22 mouse cellular contexts compared by ENCODE assay signal in genomic region chr11:62522283-62522682, GRCm38 (mm10).
"Had no signal": no experiment of that assay in that cellular context is flagged by ENCODE, and none has a peak within 500 bp of the region (broad histone marks: within the 10 kb centered on the region; RNA-seq: fewer than 3 reads in every experiment).

No protein-coding gene starts in this region.

- H3K36me3 ChIP-seq: heart, embryonic 15.5 days had no signal

- H3K4me3 ChIP-seq: heart, embryonic 13.5 days; heart, embryonic 15.5 days; hindbrain, embryonic 13.5 days; hindbrain, embryonic 15.5 days; limb, embryonic 13.5 days; limb, embryonic 15.5 days; liver, embryonic 12.5 days had no signal

- DNase-seq: gastrocnemius, postnatal 14 days; gastrocnemius, postnatal 36 days; heart, adult 18-20 months; heart, postnatal 14 days; heart, postnatal 36 days; kidney, adult 18-20 months; kidney, adult 8-10 months; kidney, postnatal 10 days; kidney, postnatal 25 days; kidney, postnatal 4 days; layer of hippocampus, adult 9-11 months; layer of hippocampus, postnatal 36 days; left cerebral cortex, postnatal 4 days had no signal

- H3K27ac ChIP-seq: heart, embryonic 13.5 days; heart, embryonic 15.5 days; hindbrain, embryonic 13.5 days; hindbrain, embryonic 15.5 days; hindbrain, postnatal 0 days; limb, embryonic 13.5 days; limb, embryonic 15.5 days; liver, embryonic 12.5 days; liver, embryonic 14.5 days had no signal

- H3K4me1 ChIP-seq: heart, embryonic 15.5 days; hindbrain, embryonic 13.5 days; hindbrain, embryonic 15.5 days; limb, embryonic 15.5 days had no signal

- H3K27me3 ChIP-seq: heart, embryonic 13.5 days; heart, embryonic 15.5 days; hindbrain, embryonic 13.5 days; hindbrain, embryonic 15.5 days; limb, embryonic 13.5 days; limb, embryonic 15.5 days; liver, embryonic 12.5 days had no signal
